In genomic region chr5:117116660-117117059, GRCm38 (mm10) we compare ENCODE assay signal across 10 mouse cellular contexts. TPM values are rescaled to one million over a fixed set of nuclear protein-coding genes. Genes with fewer than 3 reads are reported as not detected.
DNase-seq lines count a peak whose midpoint lies in the region; ATAC-seq lines count a peak whose summit lies in the region.
"Had no signal": no experiment of that assay in that cellular context is flagged by ENCODE, and none has a peak within 500 bp of the region (broad histone marks: within the 10 kb centered on the region; RNA-seq: fewer than 3 reads in every experiment).

No protein-coding gene starts in this region.

- 68% methylated on average over 2 of the region's 2 CpGs for WGBS in heart, embryonic 15.5 days
- 67% methylated on average over 2 of the region's 2 CpGs for WGBS in heart, embryonic 12.5 days
- WGBS in lung, embryonic 15.5 days = 66% methylated on average over 2 of the region's 2 CpGs
- 69% methylated on average over 2 of the region's 2 CpGs for WGBS in limb, embryonic 13.5 days
- WGBS in stomach, embryonic 16.5 days = 60% methylated on average over 2 of the region's 2 CpGs

- H3K27ac ChIP-seq in heart, embryonic 15.5 days = no peak overlapping the region
- no peak overlapping the region for H3K27ac ChIP-seq in heart, embryonic 12.5 days (ENCODE audit: poor library complexity, severe bottlenecking)
- H3K27ac ChIP-seq in lung, embryonic 15.5 days = peak overlapping the region; percentile 80; the same call in 1 of the 2 replicates
- H3K27ac ChIP-seq in limb, embryonic 13.5 days = no peak overlapping the region
- H3K27ac ChIP-seq in stomach, embryonic 16.5 days (ENCODE audit: low read length) = peak overlapping the region; percentile 87

- no peak for DNase-seq in lung, postnatal 14 days
- no peak for DNase-seq in right cerebral cortex, adult 18-20 months

- H3K27me3 ChIP-seq in heart, embryonic 15.5 days = no peaks in the 10 kb centered on the region
- H3K27me3 ChIP-seq in heart, embryonic 12.5 days (replicated peaks) = 0 out of 2 replicates have a peak, but pooled peaks cover 2% of the 10 kb centered on the region
- H3K27me3 ChIP-seq in lung, embryonic 15.5 days = 0 out of 2 replicates have a peak, but pooled peaks cover 3% of the 10 kb centered on the region
- H3K27me3 ChIP-seq in limb, embryonic 13.5 days = peaks cover 14% of the 10 kb centered on the region
- H3K27me3 ChIP-seq in stomach, embryonic 16.5 days (ENCODE audit: control insufficient read depth, insufficient read depth, low read length) = no peaks in the 10 kb centered on the region

- H3K4me1 ChIP-seq in heart, embryonic 15.5 days (replicated peaks) = peaks cover 19% of the 10 kb centered on the region
- H3K4me1 ChIP-seq in heart, embryonic 12.5 days (replicated peaks) = peaks cover 20% of the 10 kb centered on the region
- peaks cover 26% of the 10 kb centered on the region for H3K4me1 ChIP-seq in lung, embryonic 15.5 days
- H3K4me1 ChIP-seq in limb, embryonic 13.5 days = peaks cover 25% of the 10 kb centered on the region
- peaks cover 26% of the 10 kb centered on the region for H3K4me1 ChIP-seq in stomach, embryonic 16.5 days (ENCODE audit: control insufficient read depth, insufficient read depth, low read length)

- no peak overlapping the region for H3K4me3 ChIP-seq in heart, embryonic 15.5 days
- H3K4me3 ChIP-seq in heart, embryonic 12.5 days = no peak overlapping the region
- H3K4me3 ChIP-seq in lung, embryonic 15.5 days = no peak overlapping the region
- no peak overlapping the region for H3K4me3 ChIP-seq in limb, embryonic 13.5 days
- no peak overlapping the region for H3K4me3 ChIP-seq in stomach, embryonic 16.5 days (replicated peaks; ENCODE audit: low read length)

- no peak for ATAC-seq in heart, embryonic 15.5 days (replicated peaks; ENCODE audit: insufficient number of reproducible peaks, insufficient read depth, low FRiP score, low read depth)
- no peak for ATAC-seq in heart, embryonic 12.5 days (ENCODE audit: insufficient number of reproducible peaks, low FRiP score)
- no peak for ATAC-seq in lung, embryonic 15.5 days (ENCODE audit: borderline replicate concordance, extremely low read depth, low FRiP score, low TSS enrichment)
- no peak for ATAC-seq in limb, embryonic 13.5 days (ENCODE audit: low FRiP score, low read depth)
- ATAC-seq in stomach, embryonic 16.5 days (ENCODE audit: insufficient read depth, low FRiP score) = no peak

- H3K9ac ChIP-seq in heart, embryonic 15.5 days = no peak overlapping the region
- no peak overlapping the region for H3K9ac ChIP-seq in heart, embryonic 12.5 days
- H3K9ac ChIP-seq in lung, embryonic 15.5 days = no peak overlapping the region
- no peak overlapping the region for H3K9ac ChIP-seq in limb, embryonic 13.5 days
- H3K9ac ChIP-seq in stomach, embryonic 16.5 days (ENCODE audit: low read length) = no peak overlapping the region

- no peaks in the 10 kb centered on the region for H3K9me3 ChIP-seq in heart, embryonic 15.5 days (replicated peaks)
- H3K9me3 ChIP-seq in heart, embryonic 12.5 days (replicated peaks) = no peaks in the 10 kb centered on the region
- H3K9me3 ChIP-seq in lung, embryonic 15.5 days = no peaks in the 10 kb centered on the region
- no peaks in the 10 kb centered on the region for H3K9me3 ChIP-seq in limb, embryonic 13.5 days
- H3K9me3 ChIP-seq in stomach, embryonic 16.5 days (replicated peaks; ENCODE audit: control insufficient read depth, low read length) = no peaks in the 10 kb centered on the region
- H3K9me3 ChIP-seq: heart, embryonic 13.5 days; hindbrain, embryonic 10.5 days; midbrain, embryonic 12.5 days had no signal

- H3K4me2 ChIP-seq in heart, embryonic 15.5 days = peak overlapping the region; percentile 93; the same call in 1 of the 2 replicates
- no peak overlapping the region for H3K4me2 ChIP-seq in heart, embryonic 12.5 days
- no peak overlapping the region; the same call in 1 of the 2 replicates for H3K4me2 ChIP-seq in lung, embryonic 15.5 days
- peak overlapping the region; percentile 95 for H3K4me2 ChIP-seq in limb, embryonic 13.5 days (replicated peaks)
- H3K4me2 ChIP-seq in stomach, embryonic 16.5 days (ENCODE audit: low read depth, low read length) = peak overlapping the region; percentile 59

- peaks cover 17% of the 10 kb centered on the region for H3K36me3 ChIP-seq in heart, embryonic 15.5 days
- peaks cover 21% of the 10 kb centered on the region for H3K36me3 ChIP-seq in heart, embryonic 12.5 days
- peaks cover 18% of the 10 kb centered on the region for H3K36me3 ChIP-seq in lung, embryonic 15.5 days
- peaks cover 20% of the 10 kb centered on the region for H3K36me3 ChIP-seq in limb, embryonic 13.5 days
- peaks cover 11% of the 10 kb centered on the region for H3K36me3 ChIP-seq in stomach, embryonic 16.5 days (ENCODE audit: control insufficient read depth, insufficient read depth, low read length)

RNA-seq across cellular contexts. Expression of gene Suds3, which starts 0.7 kb away (rescaled TPM):
- 53.5 and 58.9 TPM in 2 replicates for polyA plus RNA-seq in heart, embryonic 15.5 days (2015; fragmentation: Nextera tagmentation; extraction: Ambion mirVana)
- 74.4 and 75.2 TPM in 2 replicates for polyA plus RNA-seq in heart, embryonic 12.5 days (2016; fragmentation: Nextera tagmentation; extraction: Ambion mirVana)
- polyA plus RNA-seq in lung, embryonic 15.5 days (2015; fragmentation: Nextera tagmentation; extraction: Ambion mirVana) = 74.0 and 78.8 TPM in 2 replicates
- 76.9 and 78.2 TPM in 2 replicates for polyA plus RNA-seq in limb, embryonic 13.5 days (2015; fragmentation: Nextera tagmentation; extraction: Ambion mirVana)
- 42.7 and 46.2 TPM in 2 replicates for polyA plus RNA-seq in stomach, embryonic 16.5 days (2015; fragmentation: Nextera tagmentation; extraction: Ambion mirVana)

RNA-seq across cellular contexts. Expression of gene Taok3, which starts 3.3 kb away (rescaled TPM):
- polyA plus RNA-seq in heart, embryonic 15.5 days (2015; fragmentation: Nextera tagmentation; extraction: Ambion mirVana) = 10.2 and 13.9 TPM in 2 replicates
- polyA plus RNA-seq in heart, embryonic 12.5 days (2016; fragmentation: Nextera tagmentation; extraction: Ambion mirVana) = 11.6 and 13.3 TPM in 2 replicates
- 22.4 and 27.3 TPM in 2 replicates for polyA plus RNA-seq in lung, embryonic 15.5 days (2015; fragmentation: Nextera tagmentation; extraction: Ambion mirVana)
- polyA plus RNA-seq in limb, embryonic 13.5 days (2015; fragmentation: Nextera tagmentation; extraction: Ambion mirVana) = 9.3 and 11.9 TPM in 2 replicates
- 33.1 TPM in 2 replicates for polyA plus RNA-seq in stomach, embryonic 16.5 days (2015; fragmentation: Nextera tagmentation; extraction: Ambion mirVana)

Comparison
In these comparisons a context has a peak if more than half of its experiments do, and no peak if none do; other contexts are left out.
1. H3K4me2 ChIP-seq: peak in heart, embryonic 15.5 days (single experiment), limb, embryonic 13.5 days (single experiment) and stomach, embryonic 16.5 days (single experiment); none in heart, embryonic 12.5 days (single experiment) and lung, embryonic 15.5 days (single experiment).
2. H3K27ac ChIP-seq: peak in lung, embryonic 15.5 days (single experiment) and stomach, embryonic 16.5 days (single experiment); none in heart, embryonic 15.5 days (single experiment), heart, embryonic 12.5 days (single experiment) and limb, embryonic 13.5 days (single experiment).